Mouse (Mus musculus): ENCODE results near the gene Mtch2. TPM values are rescaled to one million over a fixed set of nuclear protein-coding genes. Genes with fewer than 3 reads are reported as not detected.

The Mtch2 gene
- polyA plus RNA-seq, 1 experiment from 2014 or later: 116 TPM

GRCm38 (mm10) chr2:90828739-90829138 lies 18.2 kb upstream of the Mtch2 start:
- no peaks in the 10 kb centered on the region for H3K4me1 ChIP-seq (replicated peaks)
- no peak overlapping the region for H3K4me3 ChIP-seq (replicated peaks)
- no peak overlapping the region for H3K9ac ChIP-seq
- H3K27me3 ChIP-seq: no peaks in the 10 kb centered on the region
- ATAC-seq (ENCODE audit: insufficient read depth): no peak
- 32% methylated on average over 7 of the region's 7 CpGs for WGBS (ENCODE audit: insufficient replicate concordance)
- H3K9me3 ChIP-seq (replicated peaks): no peaks in the 10 kb centered on the region
- H3K36me3 ChIP-seq (replicated peaks): no peaks in the 10 kb centered on the region
- no peak overlapping the region for H3K27ac ChIP-seq (replicated peaks)
- no peak overlapping the region for H3K4me2 ChIP-seq

GRCm38 (mm10) chr2:90833502-90833901 lies 13.5 kb upstream of the Mtch2 start:
- Histone ChIP-seq H3K4me1 (replicated peaks) (no peaks in the 10 kb centered on the region), H3K36me3 (replicated peaks) (no peaks in the 10 kb centered on the region), H3K4me3 (replicated peaks) (no peak overlapping the region), H3K27ac (replicated peaks) (no peak overlapping the region), H3K4me2 (no peak overlapping the region), H3K9me3 (replicated peaks) (no peaks in the 10 kb centered on the region), H3K9ac (no peak overlapping the region), H3K27me3 (no peaks in the 10 kb centered on the region)
- no peak for ATAC-seq (ENCODE audit: insufficient read depth)
- 58% methylated on average over 5 of the region's 5 CpGs for WGBS (ENCODE audit: insufficient replicate concordance)

- no peaks in the 10 kb centered on the region for H3K36me3 ChIP-seq (replicated peaks)
- H3K27ac ChIP-seq (replicated peaks): no peak overlapping the region
- H3K4me3 ChIP-seq (replicated peaks): no peak overlapping the region
- H3K4me2 ChIP-seq: no peak overlapping the region
- H3K9ac ChIP-seq: no peak overlapping the region
- no peaks in the 10 kb centered on the region for H3K4me1 ChIP-seq (replicated peaks)
- 79% methylated on average over 2 of the region's 2 CpGs for WGBS (ENCODE audit: insufficient replicate concordance)
- no peak for ATAC-seq (ENCODE audit: insufficient read depth)
- no peaks in the 10 kb centered on the region for H3K27me3 ChIP-seq
- H3K9me3 ChIP-seq (replicated peaks): no peaks in the 10 kb centered on the region
These were observed 8.3 kb upstream of the Mtch2 start for GRCm38 (mm10) chr2:90838621-90839020.

DNA sequence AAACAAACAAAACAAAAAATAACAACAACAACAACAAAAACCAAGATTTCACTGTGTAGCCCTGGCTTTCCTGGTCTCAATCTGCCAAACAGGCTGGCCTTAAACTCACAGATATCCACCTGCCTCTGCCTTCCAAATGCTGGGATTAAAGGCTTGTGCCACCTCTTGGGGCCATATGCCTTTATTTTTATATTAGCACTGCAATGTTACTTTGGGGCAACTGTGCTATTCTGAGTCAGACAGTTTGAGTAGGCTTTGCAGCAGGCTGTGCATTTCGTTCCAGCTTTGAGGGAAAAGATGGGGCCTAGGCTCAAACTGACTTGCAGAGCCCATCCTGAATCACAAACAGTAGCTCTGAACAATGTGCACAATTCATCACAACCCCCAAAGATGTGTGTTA lies 3.3 kb upstream of the Mtch2 start:
- Histone ChIP-seq H3K4me1 (replicated peaks) (peaks cover 24% of the 10 kb centered on the region), H3K36me3 (replicated peaks) (no peaks in the 10 kb centered on the region), H3K4me2 (no peak overlapping the region), H3K9me3 (replicated peaks) (no peaks in the 10 kb centered on the region), H3K27ac (replicated peaks) (no peak overlapping the region), H3K4me3 (replicated peaks) (no peak overlapping the region), H3K9ac (no peak overlapping the region), H3K27me3 (no peaks in the 10 kb centered on the region)
- WGBS (ENCODE audit: insufficient replicate concordance): 65% methylated on average over 1 of the region's 1 CpGs
- ATAC-seq (ENCODE audit: insufficient read depth): no peak

- Histone ChIP-seq H3K4me2 (no peak overlapping the region), H3K27me3 (no peaks in the 10 kb centered on the region), H3K36me3 (replicated peaks) (0 out of 2 replicates have a peak, but pooled peaks cover under 1% of the 10 kb centered on the region), H3K4me3 (replicated peaks) (no peak overlapping the region), H3K9ac (no peak overlapping the region), H3K27ac (replicated peaks) (no peak overlapping the region), H3K9me3 (replicated peaks) (no peaks in the 10 kb centered on the region), H3K4me1 (replicated peaks) (peaks cover 28% of the 10 kb centered on the region)
- 75% methylated on average over 5 of the region's 5 CpGs for WGBS (ENCODE audit: insufficient replicate concordance)
- ATAC-seq (ENCODE audit: insufficient read depth): no peak
These were observed 2.7 kb upstream of the Mtch2 start for GRCm38 (mm10) chr2:90844262-90844661.

DNA sequence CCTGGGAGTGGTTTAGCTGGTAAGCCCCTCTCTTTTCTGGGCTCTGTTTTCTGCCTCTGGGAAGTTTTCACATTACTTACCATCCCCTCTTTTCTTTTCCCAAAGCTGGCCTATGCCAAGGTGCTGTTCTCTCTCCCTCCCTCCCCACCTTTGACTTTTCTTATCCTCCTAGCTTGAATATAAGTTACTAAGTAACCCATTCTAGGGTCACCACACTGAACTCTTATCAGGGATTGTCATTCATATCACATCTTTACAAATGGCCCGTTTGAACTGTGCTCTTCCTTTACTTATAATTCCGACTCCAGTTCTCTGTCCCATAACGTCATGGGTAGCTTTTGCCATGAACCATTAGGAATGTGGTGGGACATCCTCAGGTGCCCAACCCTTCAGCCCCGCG lies 1.7 kb upstream of the Mtch2 start:
- no peak overlapping the region for H3K27ac ChIP-seq (replicated peaks)
- no peak for ATAC-seq (ENCODE audit: insufficient read depth)
- 54% methylated on average over 5 of the region's 5 CpGs for WGBS (ENCODE audit: insufficient replicate concordance)

GRCm38 (mm10) chr2:90846171-90846570 lies 784 bp upstream of the Mtch2 start:
- peak overlapping the region; percentile 89 for H3K4me2 ChIP-seq
- no peaks in the 10 kb centered on the region for H3K9me3 ChIP-seq (replicated peaks)
- H3K4me1 ChIP-seq (replicated peaks): peaks cover 30% of the 10 kb centered on the region
- peaks cover 17% of the 10 kb centered on the region for H3K36me3 ChIP-seq (replicated peaks)
- WGBS (ENCODE audit: insufficient replicate concordance): 56% methylated on average over 6 of the region's 6 CpGs
- H3K9ac ChIP-seq: peak overlapping the region; percentile 50; the same call in 1 of the 2 replicates
- H3K27ac ChIP-seq (replicated peaks): peak overlapping the region; percentile 73
- peak overlapping the region; percentile 86 for H3K4me3 ChIP-seq (replicated peaks)
- H3K27me3 ChIP-seq: no peaks in the 10 kb centered on the region
- ATAC-seq (ENCODE audit: insufficient read depth): no peak

More for the DNA sequence above, 1.7 kb upstream of the Mtch2 start:
- Histone ChIP-seq H3K4me1 (replicated peaks) (peaks cover 30% of the 10 kb centered on the region), H3K27me3 (no peaks in the 10 kb centered on the region), H3K36me3 (replicated peaks) (peaks cover 8% of the 10 kb centered on the region; the same call in 1 of the 2 replicates), H3K4me3 (replicated peaks) (no peak overlapping the region), H3K4me2 (no peak overlapping the region), H3K9ac (no peak overlapping the region), H3K9me3 (replicated peaks) (no peaks in the 10 kb centered on the region)

DNA sequence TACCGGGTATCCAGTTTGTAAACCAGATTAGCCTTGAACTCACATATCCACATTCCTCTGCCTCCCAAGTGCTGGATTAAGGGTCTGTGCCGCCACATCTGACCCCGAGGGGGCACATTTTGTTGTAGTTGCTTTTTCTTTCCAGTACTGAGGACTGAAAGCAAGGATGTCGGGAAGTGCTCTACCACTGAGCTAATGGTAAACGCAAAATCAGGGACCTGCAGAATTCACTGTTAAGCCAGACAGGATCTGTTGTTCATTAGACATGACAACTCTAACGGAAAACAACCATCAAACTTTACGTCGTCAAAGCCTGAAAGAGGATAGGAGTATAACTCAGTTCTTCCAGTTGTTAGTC lies 379 bp upstream of the Mtch2 start:
- WGBS (ENCODE audit: insufficient replicate concordance): 3% methylated on average over 8 of the region's 8 CpGs

DNA sequence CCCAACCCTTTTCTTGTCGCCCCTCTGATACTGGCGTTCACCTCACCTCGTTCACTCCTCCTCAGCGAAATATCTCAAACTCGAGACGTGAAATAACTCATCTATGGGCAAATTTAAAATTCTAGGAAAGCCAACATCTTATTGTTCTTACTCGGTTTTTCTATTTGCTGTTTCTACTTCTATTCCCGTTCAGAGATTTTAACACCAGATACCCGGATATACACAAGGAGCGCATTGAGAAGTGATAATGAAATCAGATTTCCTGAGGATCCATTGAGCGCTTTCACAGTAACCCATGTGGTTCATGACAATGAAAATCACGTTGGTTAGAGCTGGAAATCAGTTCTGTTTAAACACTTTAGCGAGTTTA lies 711 bp downstream of the Mtch2 start:
- under 1% methylated on average over 13 of the region's 13 CpGs for WGBS (ENCODE audit: insufficient replicate concordance)
- Histone ChIP-seq H3K27ac (replicated peaks) (peak overlapping the region; percentile 84), H3K9me3 (replicated peaks) (no peaks in the 10 kb centered on the region), H3K4me2 (peak overlapping the region; percentile 89), H3K27me3 (no peaks in the 10 kb centered on the region), H3K36me3 (replicated peaks) (peaks cover 30% of the 10 kb centered on the region), H3K4me3 (replicated peaks) (peak overlapping the region; percentile 86), H3K4me1 (replicated peaks) (peaks cover 30% of the 10 kb centered on the region), H3K9ac (peak overlapping the region; percentile 86)
- no peak for ATAC-seq (ENCODE audit: insufficient read depth)

More for the DNA sequence above, 379 bp upstream of the Mtch2 start:
- H3K4me3 ChIP-seq (replicated peaks): peak overlapping the region; percentile 86
- peak; percentile 19; the same call in 1 of the 2 replicates for ATAC-seq (ENCODE audit: insufficient read depth)
- H3K27ac ChIP-seq (replicated peaks): peak overlapping the region; percentile 73
- H3K4me1 ChIP-seq (replicated peaks): peaks cover 30% of the 10 kb centered on the region
- peak overlapping the region; percentile 50 for H3K9ac ChIP-seq
- H3K27me3 ChIP-seq: no peaks in the 10 kb centered on the region
- peaks cover 22% of the 10 kb centered on the region for H3K36me3 ChIP-seq (replicated peaks)
- peak overlapping the region; percentile 89 for H3K4me2 ChIP-seq
- no peaks in the 10 kb centered on the region for H3K9me3 ChIP-seq (replicated peaks)

DNA sequence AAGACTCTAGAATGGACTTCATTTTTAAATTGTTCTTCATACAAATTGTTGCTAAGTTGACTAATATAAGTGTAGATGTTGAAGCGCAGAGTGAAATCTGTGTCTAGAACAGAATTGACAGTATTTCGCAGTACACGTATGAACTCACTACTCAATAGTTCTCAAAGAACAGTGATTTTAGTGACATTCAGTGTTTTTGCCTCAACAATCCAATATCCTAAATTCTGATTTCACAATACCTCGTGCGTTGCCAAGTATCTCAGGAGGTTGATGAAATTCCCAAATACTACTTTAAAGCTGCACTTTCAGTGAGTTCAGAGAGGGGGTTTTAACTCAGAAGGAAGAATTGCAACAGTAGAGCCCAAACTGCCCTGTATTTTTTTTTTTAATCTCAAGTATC lies 1.4 kb downstream of the Mtch2 start:
- no peaks in the 10 kb centered on the region for H3K9me3 ChIP-seq (replicated peaks)
- peak overlapping the region; percentile 86 for H3K4me3 ChIP-seq (replicated peaks)
- H3K4me1 ChIP-seq (replicated peaks): peaks cover 30% of the 10 kb centered on the region
- peak overlapping the region; percentile 89 for H3K4me2 ChIP-seq
- peaks cover 37% of the 10 kb centered on the region for H3K36me3 ChIP-seq (replicated peaks)
- no peaks in the 10 kb centered on the region for H3K27me3 ChIP-seq
- no peak overlapping the region for H3K27ac ChIP-seq (replicated peaks)
- H3K9ac ChIP-seq: no peak overlapping the region
- no peak for ATAC-seq (ENCODE audit: insufficient read depth)
- WGBS (ENCODE audit: insufficient replicate concordance): 85% methylated on average over 5 of the region's 5 CpGs

DNA sequence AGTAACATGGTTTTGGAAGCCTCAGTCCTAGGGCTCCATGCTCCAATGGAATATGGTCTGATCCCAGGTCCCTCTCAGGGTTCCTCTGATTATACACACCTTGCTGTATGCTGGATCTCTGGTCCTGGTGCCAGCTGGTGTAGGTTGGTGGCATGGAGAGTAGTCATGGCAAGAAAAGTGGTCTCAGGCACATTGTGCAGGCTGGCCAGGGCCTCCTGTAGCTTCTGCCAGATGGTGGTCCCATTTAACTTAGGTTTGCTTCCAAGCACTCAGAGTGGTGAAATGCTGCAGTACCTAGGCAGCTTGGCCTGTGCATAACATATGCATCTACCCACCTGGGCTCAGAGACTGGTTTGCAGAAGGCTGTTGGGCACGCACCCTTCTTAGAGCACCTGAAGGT lies 3.4 kb downstream of the Mtch2 start:
- no peak overlapping the region for H3K4me2 ChIP-seq
- 90% methylated on average over 1 of the region's 1 CpGs for WGBS (ENCODE audit: insufficient replicate concordance)
- peaks cover 52% of the 10 kb centered on the region for H3K36me3 ChIP-seq (replicated peaks)
- peaks cover 26% of the 10 kb centered on the region for H3K4me1 ChIP-seq (replicated peaks)
- no peak overlapping the region for H3K27ac ChIP-seq (replicated peaks)
- no peak overlapping the region for H3K9ac ChIP-seq
- no peaks in the 10 kb centered on the region for H3K27me3 ChIP-seq
- no peak for ATAC-seq (ENCODE audit: insufficient read depth)
- no peak overlapping the region for H3K4me3 ChIP-seq (replicated peaks)
- no peaks in the 10 kb centered on the region for H3K9me3 ChIP-seq (replicated peaks)

DNA sequence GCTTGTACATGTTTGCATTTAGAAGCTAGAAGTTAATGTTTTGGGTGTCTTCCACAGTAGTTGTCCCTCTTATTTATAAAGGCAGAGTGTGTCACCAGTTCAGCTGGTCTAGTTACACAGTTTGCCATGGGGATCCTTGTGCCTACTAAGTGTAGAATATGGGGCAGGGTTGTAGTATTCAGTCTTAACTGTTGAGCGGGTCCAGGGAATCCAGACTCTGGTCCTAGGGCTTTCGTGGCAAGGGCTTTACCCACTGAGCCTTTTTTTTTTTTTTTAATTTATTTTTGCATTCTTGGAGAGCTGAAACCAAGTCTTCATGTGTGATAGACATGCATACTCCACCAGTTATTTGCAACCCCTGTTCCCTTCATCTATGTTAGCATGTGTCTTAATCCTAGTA lies 14.5 kb downstream of the Mtch2 start:
- no peak for ATAC-seq (ENCODE audit: insufficient read depth)
- no peaks in the 10 kb centered on the region for H3K27me3 ChIP-seq
- H3K9me3 ChIP-seq (replicated peaks): no peaks in the 10 kb centered on the region
- H3K4me2 ChIP-seq: no peak overlapping the region
- H3K4me3 ChIP-seq (replicated peaks): no peak overlapping the region
- H3K27ac ChIP-seq (replicated peaks): no peak overlapping the region
- H3K9ac ChIP-seq: no peak overlapping the region
- 88% methylated on average over 2 of the region's 2 CpGs for WGBS (ENCODE audit: insufficient replicate concordance)
- no peaks in the 10 kb centered on the region for H3K4me1 ChIP-seq (replicated peaks)
- peaks cover 83% of the 10 kb centered on the region for H3K36me3 ChIP-seq (replicated peaks)

Measured in liver, embryonic 15.5 days (tissue).